Mouse (Mus musculus): ENCODE measurements around the gene Lemd1. TPM values are rescaled to one million over a fixed set of nuclear protein-coding genes. Genes with fewer than 3 reads are reported as not detected.

The Lemd1 gene
- total RNA-seq, 2 experiments from 2014 or later: not detected

DNA sequence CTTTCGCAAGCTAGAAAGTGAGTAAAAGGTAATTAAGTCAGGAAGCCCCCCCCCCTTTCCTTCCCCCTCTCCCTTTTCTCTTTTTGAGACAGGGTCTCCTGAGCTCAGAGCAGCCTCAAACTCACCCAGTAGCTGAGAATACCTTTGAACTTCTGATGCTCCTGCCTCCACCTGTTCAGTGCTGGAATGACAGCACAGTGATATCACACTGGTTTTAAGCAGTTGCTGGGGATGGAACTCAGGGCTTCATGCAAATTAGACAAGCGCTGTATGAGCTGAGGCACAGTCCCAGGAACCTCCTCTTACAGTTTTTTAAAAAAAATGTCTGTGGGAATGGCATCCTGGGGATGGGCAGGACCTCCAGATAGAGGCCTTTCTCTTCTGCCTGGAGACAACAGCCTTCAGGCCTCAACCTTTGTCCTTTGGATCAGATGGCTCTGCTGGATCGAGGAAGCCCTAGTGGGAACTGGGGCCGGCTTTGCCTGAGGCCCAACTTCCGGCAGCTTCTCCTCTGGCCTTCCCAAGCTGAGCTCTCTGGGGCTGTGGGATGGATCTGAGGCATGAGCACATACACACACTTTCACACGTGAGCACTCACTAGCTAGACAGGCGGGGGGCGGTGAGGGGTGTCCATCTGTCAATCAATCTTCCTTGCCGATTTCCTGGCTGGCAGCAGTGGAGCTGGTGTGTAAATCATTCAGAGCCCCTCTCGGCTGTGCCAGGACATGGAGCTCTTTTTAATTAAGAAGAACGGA lies 99.9 kb downstream of the Lemd1 start:
- no peak for DNase-seq

DNA sequence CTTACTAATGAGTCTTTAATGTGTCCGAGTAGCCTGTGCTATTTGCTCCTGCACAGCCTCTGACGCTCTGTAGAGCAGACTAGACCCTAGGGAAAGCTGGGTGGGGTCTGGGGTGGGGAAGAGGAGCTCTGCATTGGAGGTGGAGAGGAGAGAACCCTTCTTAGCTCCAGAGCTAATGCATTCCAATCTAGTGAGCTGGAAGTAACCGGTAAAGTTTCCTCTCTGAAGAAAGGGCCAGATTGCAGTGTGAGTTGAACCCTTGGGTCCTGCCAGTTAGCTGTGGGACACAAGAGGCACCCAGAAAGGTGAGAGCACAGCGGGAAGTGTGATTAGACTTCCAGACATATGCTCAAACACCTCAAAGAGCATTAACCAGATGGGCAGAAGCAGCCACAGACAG lies 100.5 kb downstream of the Lemd1 start:
- DNase-seq: no peak

DNA sequence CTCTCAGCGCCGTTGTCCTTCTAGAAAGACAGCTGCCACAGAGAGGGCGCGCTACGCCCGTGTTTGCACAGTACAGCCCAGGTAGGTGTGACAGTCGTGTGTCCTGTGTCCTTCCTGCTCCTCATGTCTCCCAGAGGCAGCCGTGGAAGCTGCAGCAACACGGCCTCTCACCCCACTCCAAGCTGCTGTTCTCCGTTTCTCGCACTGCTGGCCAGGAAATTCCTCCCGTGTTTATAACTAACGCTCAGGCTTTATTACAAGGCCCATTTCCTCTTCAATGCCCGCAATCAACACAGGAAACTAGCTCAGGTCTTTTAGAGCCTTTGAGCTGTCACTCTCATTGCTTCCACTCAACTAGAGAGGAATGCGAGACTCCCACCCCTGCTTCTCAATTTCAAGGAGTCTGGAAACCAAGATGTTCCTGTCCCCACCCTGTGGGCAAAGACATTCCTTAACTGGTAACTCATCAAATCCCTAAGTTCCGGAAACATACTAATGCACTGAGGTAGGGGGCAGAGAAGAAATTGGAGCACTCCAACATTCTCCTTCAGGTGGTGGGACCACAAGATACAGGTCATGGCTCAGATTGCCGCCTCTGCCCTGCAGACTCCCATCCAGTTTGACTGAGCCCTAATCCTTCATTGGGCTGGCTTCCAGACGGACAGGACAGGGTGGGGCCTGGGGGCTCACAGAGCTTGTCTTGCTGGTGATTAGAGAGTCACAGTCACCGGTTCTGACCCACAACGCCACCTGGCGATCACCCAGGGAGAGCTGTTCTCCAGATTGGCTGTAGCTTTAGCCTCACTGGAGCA lies 101.3 kb downstream of the Lemd1 start:
- no peak for DNase-seq

DNA sequence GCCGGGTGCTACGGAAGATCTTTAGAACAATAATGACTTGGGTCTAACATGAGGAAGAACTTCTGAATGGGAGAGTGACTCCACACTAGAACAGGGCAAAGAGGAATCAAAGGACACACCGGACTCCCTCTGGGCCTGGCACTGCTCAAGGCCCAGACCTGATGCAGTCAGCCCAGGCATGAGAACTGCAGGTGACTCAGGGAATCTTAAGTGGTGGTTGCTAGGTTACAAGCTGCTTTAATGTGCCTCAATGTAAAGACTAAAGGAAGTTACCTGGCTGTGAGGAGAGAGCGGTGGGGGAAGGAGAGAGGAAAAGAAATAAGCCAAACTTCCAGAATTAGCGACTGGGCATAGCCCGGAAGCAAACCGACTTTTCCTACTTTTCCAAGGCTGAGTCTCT lies 104.3 kb downstream of the Lemd1 start:
- DNase-seq: no peak

DNA sequence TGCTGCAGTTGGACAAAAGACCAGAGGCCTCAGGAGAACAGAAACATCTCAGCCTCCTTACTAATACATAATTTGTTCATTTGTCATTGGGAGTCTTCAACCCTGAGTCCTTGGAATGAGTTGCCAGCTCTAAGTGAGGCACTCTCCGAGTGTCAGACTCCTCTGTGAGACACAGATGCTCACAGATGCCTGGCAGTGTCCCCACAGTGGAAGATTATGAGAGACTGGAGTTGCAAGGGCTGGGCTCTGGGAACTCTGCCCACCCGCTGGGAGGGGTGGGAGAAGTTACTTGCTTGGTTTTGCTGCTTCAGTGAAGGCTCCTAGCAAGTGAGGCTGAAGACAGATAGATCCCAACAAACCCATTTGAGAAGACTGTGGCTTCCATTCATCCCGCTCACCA lies 104.8 kb downstream of the Lemd1 start:
- peak; percentile 67 for DNase-seq

DNA sequence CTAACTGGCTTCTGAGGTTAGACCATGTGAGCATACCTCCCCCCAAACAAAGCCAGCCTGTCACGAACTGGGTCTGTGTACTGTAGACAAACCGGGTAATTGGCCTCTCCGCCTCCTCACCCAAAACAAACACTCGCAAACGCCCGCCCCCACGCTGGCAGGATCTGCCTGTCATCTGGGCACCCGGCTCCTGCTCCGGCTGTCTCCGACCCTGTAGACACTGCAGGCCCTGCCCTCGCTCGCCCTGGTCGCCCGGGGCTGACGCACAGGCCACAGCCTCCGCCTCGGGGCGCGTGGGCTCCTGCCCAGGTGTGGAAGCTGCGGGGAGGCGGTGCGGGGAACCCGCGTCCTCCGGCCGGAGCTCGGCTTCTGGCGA lies 107.2 kb downstream of the Lemd1 start, which contains the start of gene Klhdc8a:
TSS of gene Klhdc8a (plus strand) at position 202 of the 376 bp plus-strand sequence.
- peak; percentile 44 for DNase-seq

DNA sequence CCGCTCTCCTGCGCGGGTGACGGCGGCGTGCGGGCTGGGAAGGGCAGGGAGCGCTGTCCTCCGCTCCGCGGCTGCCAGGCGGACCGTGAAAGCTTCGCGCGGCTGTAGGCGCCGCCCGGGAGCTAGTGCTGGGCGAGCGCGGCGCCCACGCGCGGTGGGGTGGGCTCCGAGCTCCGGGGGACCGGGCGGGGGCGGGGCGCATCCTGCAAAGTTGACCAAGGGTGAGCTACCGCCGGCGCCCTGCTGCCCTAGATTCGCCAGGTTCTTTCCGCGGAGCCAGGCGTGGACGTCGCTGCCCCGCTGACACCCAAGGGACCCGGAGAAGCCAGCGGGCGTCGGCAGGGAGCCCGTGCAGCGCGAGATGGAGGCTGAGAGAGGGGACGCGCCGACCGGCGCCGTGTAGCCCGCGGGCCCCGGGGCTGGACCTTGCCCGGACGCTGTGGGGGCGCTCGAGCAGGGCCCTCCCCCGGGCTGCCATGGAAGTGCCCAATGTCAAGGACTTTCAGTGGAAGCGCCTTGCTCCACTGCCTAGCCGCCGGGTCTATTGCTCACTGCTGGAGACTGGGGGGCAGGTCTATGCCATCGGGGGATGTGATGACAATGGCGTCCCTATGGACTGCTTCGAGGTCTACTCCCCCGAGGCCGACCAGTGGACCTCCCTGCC lies 107.7 kb downstream of the Lemd1 start:
- DNase-seq: peak; percentile 52

DNA sequence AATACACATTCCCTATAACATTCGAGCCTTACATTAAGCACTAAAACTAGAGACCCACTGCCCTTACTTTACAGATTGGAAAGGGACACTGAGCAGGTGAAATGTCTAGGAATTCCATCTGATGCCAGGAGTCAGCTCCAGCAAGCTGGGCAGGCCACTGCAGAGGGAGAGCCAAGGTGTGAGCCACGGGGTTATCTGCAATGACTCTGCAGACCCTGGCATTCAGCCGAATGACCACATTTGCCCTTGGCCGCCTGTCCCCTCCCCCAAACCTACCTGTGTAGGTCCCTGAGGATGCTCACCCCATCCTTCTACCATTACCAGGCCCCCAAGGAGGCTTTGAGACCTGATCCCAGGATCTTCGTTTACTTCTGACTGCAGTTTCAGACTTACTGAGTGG lies 108.5 kb downstream of the Lemd1 start:
- DNase-seq: no peak

DNA sequence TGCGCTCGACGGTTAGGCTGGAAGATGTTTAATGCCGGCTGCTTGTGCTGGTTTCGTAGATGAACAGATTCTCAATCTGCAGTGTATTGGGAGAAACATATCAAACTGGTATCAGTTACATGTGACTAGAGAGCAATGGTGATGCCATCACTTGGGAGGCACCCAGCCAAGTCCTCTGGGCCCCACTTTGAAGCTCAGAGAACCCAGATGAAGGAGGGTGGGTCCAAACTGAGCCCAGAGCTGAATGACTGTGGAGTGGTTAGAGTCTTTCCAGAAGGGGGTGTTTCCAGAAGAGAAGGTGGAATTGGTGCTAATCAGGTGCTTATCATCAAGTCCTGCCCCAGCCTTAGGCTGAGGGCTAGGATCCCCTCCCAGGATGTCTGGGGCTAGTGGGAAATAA lies 110.0 kb downstream of the Lemd1 start:
- DNase-seq: no peak

DNA sequence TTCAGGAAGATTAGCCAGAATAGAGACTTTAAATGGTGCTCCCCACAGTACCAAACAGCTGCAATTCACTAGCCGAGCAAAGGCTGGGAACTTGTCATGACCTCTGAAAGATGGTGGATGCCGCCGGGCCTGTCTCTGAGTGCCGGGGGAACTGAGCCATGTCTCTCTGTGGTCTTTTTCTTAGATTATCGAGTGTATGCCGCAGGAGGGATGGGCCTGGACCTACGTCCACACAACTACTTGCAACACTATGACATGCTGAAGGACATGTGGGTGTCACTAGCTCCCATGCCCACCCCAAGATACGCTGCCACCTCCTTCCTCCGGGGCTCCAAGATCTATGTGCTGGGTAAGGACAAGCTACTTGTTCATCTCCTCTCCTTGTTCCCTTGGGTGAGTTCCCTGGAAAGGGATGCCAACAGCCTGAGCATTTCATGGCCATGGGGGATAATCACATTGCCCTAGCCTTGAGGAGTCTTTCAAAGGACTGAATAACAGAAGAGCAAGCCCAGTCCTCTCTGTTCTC lies 111.2 kb downstream of the Lemd1 start:
- DNase-seq: no peak

DNA sequence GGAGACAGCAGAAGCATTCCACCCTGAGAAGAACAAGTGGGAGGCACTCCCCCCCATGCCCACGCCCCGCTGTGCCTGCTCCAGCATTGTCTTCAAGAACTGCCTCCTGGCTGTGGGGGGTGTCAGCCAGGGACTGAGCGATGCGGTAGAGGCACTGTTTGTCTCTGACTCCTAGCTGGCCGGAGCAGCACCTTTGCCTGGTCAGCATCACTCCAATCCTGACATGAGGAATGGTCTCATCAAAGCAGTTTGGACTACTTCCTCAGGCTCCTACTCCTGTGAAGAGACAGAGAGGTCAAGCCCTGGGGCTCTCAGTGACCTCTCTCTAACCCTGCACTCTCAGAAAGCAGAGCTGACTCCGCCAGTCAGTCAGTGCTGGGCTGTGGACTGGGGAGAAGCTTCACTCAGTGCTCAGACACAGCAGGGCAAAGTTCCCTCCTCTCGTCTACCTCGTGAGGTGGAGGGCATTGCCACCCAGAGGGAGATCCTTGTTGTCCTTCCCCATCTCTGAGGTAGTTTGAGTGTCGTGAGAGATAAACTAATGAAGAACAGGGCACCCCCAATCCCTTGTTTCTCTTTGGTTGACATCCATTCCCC lies 113.5 kb downstream of the Lemd1 start:
- DNase-seq: no peak

DNA sequence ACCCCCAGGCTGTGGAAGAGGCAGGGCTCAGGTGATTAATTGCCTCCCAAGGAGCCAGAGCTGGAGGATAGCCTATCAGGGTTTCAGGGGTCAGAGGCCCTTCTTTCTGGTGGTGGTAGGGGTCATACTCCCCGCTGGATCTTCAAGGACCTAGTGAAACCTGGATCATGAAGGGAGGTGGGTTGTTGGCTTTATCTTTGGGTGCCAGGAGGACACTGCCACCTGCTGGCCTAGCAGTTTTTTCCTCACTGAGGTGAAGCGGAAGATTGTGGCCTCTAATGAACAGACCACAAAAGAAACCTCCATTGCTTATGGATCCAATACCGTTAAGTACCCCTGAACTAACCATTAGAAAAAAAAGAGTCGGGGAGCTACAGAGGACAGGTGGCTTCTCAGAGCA lies 114.9 kb downstream of the Lemd1 start:
- DNase-seq: peak; percentile 57

DNA sequence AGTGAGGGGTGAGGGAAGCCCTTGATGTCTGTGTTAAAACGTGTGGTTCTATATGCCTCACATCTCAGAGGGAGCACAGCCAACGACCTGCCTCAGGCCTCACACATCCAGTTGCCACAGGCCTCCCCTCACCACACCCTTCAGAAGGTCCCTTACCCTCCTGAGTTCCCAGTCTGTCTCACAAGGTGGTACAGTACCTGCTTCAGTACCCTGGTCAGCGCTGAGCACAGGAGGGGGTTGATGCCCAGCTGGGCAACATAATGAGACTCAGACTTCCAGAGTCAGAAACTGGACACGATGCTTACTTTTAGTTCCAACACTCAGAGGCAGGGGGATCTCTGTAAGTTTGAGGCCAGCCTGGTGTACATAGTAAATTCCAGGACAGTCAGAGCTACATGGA lies 115.6 kb downstream of the Lemd1 start:
- no peak for DNase-seq

DNA sequence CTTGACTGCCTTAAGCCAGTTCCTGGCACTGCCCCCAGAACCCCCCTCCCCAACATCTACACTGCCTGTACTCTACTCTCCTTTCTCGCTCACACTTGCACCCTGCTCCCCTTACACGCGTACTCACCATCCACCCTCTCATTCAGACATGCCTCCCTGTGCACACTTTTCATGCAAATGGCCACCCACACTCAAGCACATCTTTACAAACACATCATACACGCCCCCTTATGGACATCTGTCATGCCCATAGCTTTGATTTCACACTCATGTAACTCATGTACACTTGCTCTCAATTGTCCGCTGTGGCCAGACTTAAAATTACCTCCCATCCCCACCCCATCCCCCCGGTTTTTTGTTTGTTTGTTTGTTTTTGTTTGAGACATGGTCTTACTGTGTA lies 116.7 kb downstream of the Lemd1 start:
- DNase-seq: no peak

DNA sequence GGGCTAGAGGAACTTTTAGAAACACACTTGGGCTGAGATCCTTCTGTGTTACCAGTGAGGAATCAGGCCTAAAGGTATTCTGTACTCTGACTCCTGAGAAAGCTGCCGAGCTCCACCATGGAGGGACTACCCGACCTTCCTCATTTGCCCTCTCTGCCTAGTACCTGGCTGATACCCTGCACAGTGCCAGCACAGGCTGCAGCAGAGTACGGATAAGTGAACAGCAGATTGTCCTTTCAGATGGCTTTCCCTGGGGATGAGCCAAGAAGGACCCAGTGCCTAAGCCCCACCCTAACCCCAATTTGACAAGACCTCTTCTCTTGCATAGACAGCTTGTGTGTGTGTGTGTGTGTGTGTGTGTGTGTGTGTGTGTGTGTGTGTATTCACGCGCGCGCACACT lies 117.4 kb downstream of the Lemd1 start:
- DNase-seq: no peak

Small RNA genes within 50 kb of the gene (microRNA-seq; reads per million reads assigned to microRNA genes)
- gene Mir135b: 4.8 to 7.5 reads per million in 2 experiments

Other genes with a start within 250 kb of the Lemd1 start
- 1 to 10 TPM in 1 of 2 experiments, under 1 TPM in 1; 0.87 to 1.7 TPM for gene Slc45a3, start 228.5 kb upstream of the Lemd1 start, total RNA-seq (2021)
- 10 to 100 TPM; 76.7 to 86.1 TPM for gene Elk4, start 183.8 kb upstream of the Lemd1 start, total RNA-seq (2021)
- 1 to 10 TPM; 1.4 to 1.8 TPM for gene Mfsd4a, start 123.4 kb upstream of the Lemd1 start, total RNA-seq (2021)
- 1 to 10 TPM; 1.2 to 2.3 TPM for gene Cdk18, start 51.7 kb upstream of the Lemd1 start, total RNA-seq (2021)
- under 1 TPM in 1 of 2 experiments, not detected in 1; 0.05 TPM for gene AC124108.1, start within 50 bp of the Lemd1 start, total RNA-seq (2021)
- gene Gm10188, start 38.3 kb downstream of the Lemd1 start, total RNA-seq (2021): not detected
- gene Klhdc8a, start 107.2 kb downstream of the Lemd1 start, total RNA-seq (2021): under 1 TPM; 0.45 to 0.52 TPM
- 1 to 10 TPM; 2.0 to 2.2 TPM for gene Nuak2, start 124.7 kb downstream of the Lemd1 start, total RNA-seq (2021)
- gene Tmcc2, start 199.8 kb downstream of the Lemd1 start, total RNA-seq (2021): 10 to 100 TPM; 24.8 to 30.7 TPM
- 10 to 100 TPM; 16.1 to 16.8 TPM for gene Dstyk, start 226.1 kb downstream of the Lemd1 start, total RNA-seq (2021)

Measured in gastrocnemius, postnatal 10 days (tissue).